Mouse (Mus musculus): Measurements from ENCODE around the gene Dpp9. TPM values are rescaled to one million over a fixed set of nuclear protein-coding genes. Genes with fewer than 3 reads are reported as not detected.

Dpp9 gene
- polyA plus RNA-seq, 1 experiment from 2014 or later = 19.5 TPM

GRCm38 (mm10) chr17:56139858-56140595 lies 78.7 kb downstream of the Dpp9 start, which contains the start of gene Sema6b:
Sema6b (minus strand) TSS chr17:56140343.
- Histone ChIP-seq H3K4me1 (ENCODE audit: control insufficient read depth in 2 of 2, insufficient read depth in 2 of 2, low read length in 2 of 2) (peaks cover 4 to 18% of the 10 kb centered on the region in 2 experiments; a peak in 3 of 4 replicates), H3K36me3 (ENCODE audit: control insufficient read depth, insufficient read depth, low read length) (no peaks in the 10 kb centered on the region), H3K9me3 (ENCODE audit: control insufficient read depth, low read length) (no peaks in the 10 kb centered on the region), H3K4me2 (ENCODE audit: low read length) (peak within 1 kb of the TSS; percentile 99), H3K27me3 (ENCODE audit: control insufficient read depth, insufficient read depth, low read length) (peaks cover 81% of the 10 kb centered on the region), H3K9ac (ENCODE audit: low read length) (peak within 1 kb of the TSS; percentile 62), H3K4me3 (ENCODE audit: control insufficient read depth in 1 of 2, insufficient read depth in 1 of 2, low read depth in 1 of 2, low read length in 2 of 2) (peak within 1 kb of the TSS; percentile 50 to 67), H3K27ac (replicated peaks in 1 of 2; ENCODE audit: control insufficient read depth in 1 of 2, insufficient read depth in 1 of 2, low read depth in 2 of 2, low read length in 2 of 2) (no peak within 1 kb of the TSS)
- 1% methylated on average over 75 of the region's 79 CpGs for WGBS
- ATAC-seq (ENCODE audit: insufficient number of reproducible peaks, insufficient read depth, low FRiP score, low read depth) = no peak

GRCm38 (mm10) chr17:56139355-56139754 lies 79.3 kb downstream of the Dpp9 start:
- no peaks in the 10 kb centered on the region for H3K36me3 ChIP-seq (ENCODE audit: control insufficient read depth, insufficient read depth, low read length)
- H3K9me3 ChIP-seq (ENCODE audit: control insufficient read depth, low read length) = no peaks in the 10 kb centered on the region
- H3K27me3 ChIP-seq (ENCODE audit: control insufficient read depth, insufficient read depth, low read length) = peaks cover 74% of the 10 kb centered on the region
- H3K4me3 ChIP-seq (ENCODE audit: control insufficient read depth in 1 of 2, insufficient read depth in 1 of 2, low read depth in 1 of 2, low read length in 2 of 2) = peak overlapping the region; percentile 50 to 67; a peak in 3 of 4 replicates
- ATAC-seq (ENCODE audit: insufficient number of reproducible peaks, insufficient read depth, low FRiP score, low read depth) = no peak
- peak overlapping the region; percentile 62 for H3K9ac ChIP-seq (ENCODE audit: low read length)
- H3K27ac ChIP-seq (replicated peaks in 1 of 2; ENCODE audit: control insufficient read depth in 1 of 2, insufficient read depth in 1 of 2, low read depth in 2 of 2, low read length in 2 of 2) = no peak overlapping the region
- H3K4me1 ChIP-seq (ENCODE audit: control insufficient read depth in 2 of 2, insufficient read depth in 2 of 2, low read length in 2 of 2) = peaks cover 4 to 20% of the 10 kb centered on the region in 2 experiments; a peak in 3 of 4 replicates
- 8% methylated on average over 21 of the region's 21 CpGs for WGBS
- peak overlapping the region; percentile 99 for H3K4me2 ChIP-seq (ENCODE audit: low read length)

DNA sequence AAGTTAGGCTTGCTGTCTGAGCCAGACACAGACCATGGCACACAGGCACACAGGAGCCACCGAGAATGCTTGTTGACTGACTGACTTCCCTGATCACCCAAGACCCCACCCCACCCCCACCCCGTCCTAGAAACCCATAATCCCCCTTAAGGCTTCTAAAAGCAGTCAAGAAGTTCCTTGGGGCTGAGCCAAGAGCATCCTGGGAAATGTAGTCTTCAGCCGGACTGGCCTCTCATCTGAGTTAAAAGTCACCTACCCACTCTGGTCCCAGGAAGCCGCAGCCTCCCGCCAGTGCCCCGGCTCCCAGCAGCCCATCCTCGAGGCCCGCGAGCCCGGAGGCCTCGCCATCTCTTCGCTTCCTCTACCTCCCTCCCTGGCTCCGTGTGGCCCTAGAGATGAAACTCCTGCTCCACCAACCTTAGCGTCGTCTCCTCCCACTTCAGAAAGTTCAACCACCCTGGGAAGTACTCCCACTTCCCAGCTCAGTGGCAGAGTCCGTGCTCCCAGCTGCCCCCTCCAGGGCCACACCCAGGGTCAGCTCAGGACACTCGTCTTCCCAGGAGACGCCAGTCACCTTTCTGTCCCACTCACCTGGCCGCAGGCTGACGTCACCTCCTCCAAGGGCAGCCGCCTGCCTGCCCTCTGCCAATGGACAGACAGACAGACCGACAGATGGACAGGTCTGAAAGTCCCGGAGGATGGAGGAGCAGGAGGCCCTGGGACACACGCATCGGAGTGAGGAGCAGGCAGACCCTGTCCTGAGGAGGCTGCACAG lies 80.7 kb downstream of the Dpp9 start:
- Histone ChIP-seq H3K36me3 (ENCODE audit: control insufficient read depth, insufficient read depth, low read length) (no peaks in the 10 kb centered on the region), H3K27ac (replicated peaks in 1 of 2; ENCODE audit: control insufficient read depth in 1 of 2, insufficient read depth in 1 of 2, low read depth in 2 of 2, low read length in 2 of 2) (no peak overlapping the region), H3K27me3 (ENCODE audit: control insufficient read depth, insufficient read depth, low read length) (peaks cover 61% of the 10 kb centered on the region), H3K4me2 (ENCODE audit: low read length) (peak overlapping the region; percentile 31; the same call in 1 of the 2 replicates), H3K9me3 (ENCODE audit: control insufficient read depth, low read length) (no peaks in the 10 kb centered on the region), H3K4me1 (ENCODE audit: control insufficient read depth in 2 of 2, insufficient read depth in 2 of 2, low read length in 2 of 2) (peaks cover 8 to 32% of the 10 kb centered on the region in 2 experiments; a peak in 3 of 4 replicates), H3K4me3 (ENCODE audit: control insufficient read depth in 1 of 2, insufficient read depth in 1 of 2, low read depth in 1 of 2, low read length in 2 of 2) (no peak overlapping the region), H3K9ac (ENCODE audit: low read length) (no peak overlapping the region)
- no peak for ATAC-seq (ENCODE audit: insufficient number of reproducible peaks, insufficient read depth, low FRiP score, low read depth)
- WGBS = 18% methylated on average over 25 of the region's 25 CpGs

MicroRNA genes within 50 kb of the gene (microRNA counts, 519-probe panel; counts per million panel counts)
- microRNA mmu-miR-7b = 2,138 counts per million, percentile 71 among the panel's probes with 10 or more counts

Small RNAs within 50 kb of the gene (microRNA-seq; reads per million reads assigned to microRNA genes)
- gene Gm44397 (not detected), gene Mir7b (3.4 reads per million, percentile 7 among the genes with 10 or more reads in this experiment)

Other genes with a start within 250 kb of the Dpp9 start
- 7.1 and 7.3 TPM in 2 replicates for gene Shd, start 248.4 kb downstream of the Dpp9 start, polyA plus RNA-seq (2014; fragmentation: Nextera tagmentation; extraction: Ambion mirVana)
- gene Fsd1, start 232.4 kb downstream of the Dpp9 start, polyA plus RNA-seq (2014; fragmentation: Nextera tagmentation; extraction: Ambion mirVana) = 1.6 and 1.8 TPM in 2 replicates
- 15.9 and 16.6 TPM in 2 replicates for gene Stap2, start 213.3 kb downstream of the Dpp9 start, polyA plus RNA-seq (2014; fragmentation: Nextera tagmentation; extraction: Ambion mirVana)
- 73.9 and 84.4 TPM in 2 replicates for gene Mpnd, start 213.2 kb downstream of the Dpp9 start, polyA plus RNA-seq (2014; fragmentation: Nextera tagmentation; extraction: Ambion mirVana)
- 63.6 and 70.5 TPM in 2 replicates for gene Sh3gl1, start 182.3 kb downstream of the Dpp9 start, polyA plus RNA-seq (2014; fragmentation: Nextera tagmentation; extraction: Ambion mirVana)
- gene Chaf1a, start 178.5 kb downstream of the Dpp9 start, polyA plus RNA-seq (2014; fragmentation: Nextera tagmentation; extraction: Ambion mirVana) = 9.0 and 9.2 TPM in 2 replicates
- gene Ubxn6, start 143.9 kb downstream of the Dpp9 start, polyA plus RNA-seq (2014; fragmentation: Nextera tagmentation; extraction: Ambion mirVana) = 41.3 and 42.5 TPM in 2 replicates
- gene Hdgfl2, start 139.3 kb downstream of the Dpp9 start, polyA plus RNA-seq (2014; fragmentation: Nextera tagmentation; extraction: Ambion mirVana) = 56.5 and 57.5 TPM in 2 replicates
- gene Plin4, start 109.1 kb downstream of the Dpp9 start, polyA plus RNA-seq (2014; fragmentation: Nextera tagmentation; extraction: Ambion mirVana) = 0.15 and 0.19 TPM in 2 replicates
- gene Plin5, start 101.3 kb downstream of the Dpp9 start, polyA plus RNA-seq (2014; fragmentation: Nextera tagmentation; extraction: Ambion mirVana) = 0.88 and 1.1 TPM in 2 replicates
- 0.32 and 0.42 TPM in 2 replicates for gene Lrg1, start 96.9 kb downstream of the Dpp9 start, polyA plus RNA-seq (2014; fragmentation: Nextera tagmentation; extraction: Ambion mirVana)
- gene Sema6b, start 78.6 kb downstream of the Dpp9 start, polyA plus RNA-seq (2014; fragmentation: Nextera tagmentation; extraction: Ambion mirVana) = 0.55 and 0.85 TPM in 2 replicates
- gene Tnfaip8l1, start 56.4 kb downstream of the Dpp9 start, polyA plus RNA-seq (2014; fragmentation: Nextera tagmentation; extraction: Ambion mirVana) = 8.9 and 9.4 TPM in 2 replicates
- gene Mydgf, start 35.0 kb downstream of the Dpp9 start, polyA plus RNA-seq (2014; fragmentation: Nextera tagmentation; extraction: Ambion mirVana) = 76.6 and 81.1 TPM in 2 replicates
- gene Fem1a, start 37.9 kb upstream of the Dpp9 start, polyA plus RNA-seq (2014; fragmentation: Nextera tagmentation; extraction: Ambion mirVana) = 23.6 and 25.9 TPM in 2 replicates
- 9.2 and 9.3 TPM in 2 replicates for gene Ticam1, start 57.9 kb upstream of the Dpp9 start, polyA plus RNA-seq (2014; fragmentation: Nextera tagmentation; extraction: Ambion mirVana)
- gene Plin3, start 74.0 kb upstream of the Dpp9 start, polyA plus RNA-seq (2014; fragmentation: Nextera tagmentation; extraction: Ambion mirVana) = 66.4 and 70.9 TPM in 2 replicates
- not detected in 2 replicates for gene Arrdc5, start 81.4 kb upstream of the Dpp9 start, polyA plus RNA-seq (2014; fragmentation: Nextera tagmentation; extraction: Ambion mirVana)
- 42.8 and 44.6 TPM in 2 replicates for gene Uhrf1, start 84.4 kb upstream of the Dpp9 start, polyA plus RNA-seq (2014; fragmentation: Nextera tagmentation; extraction: Ambion mirVana)
- gene Kdm4b, start 107.2 kb upstream of the Dpp9 start, polyA plus RNA-seq (2014; fragmentation: Nextera tagmentation; extraction: Ambion mirVana) = 24.1 and 24.4 TPM in 2 replicates